Mouse (Mus musculus) heart, postnatal 4 days (tissue): ENCODE measurements around the gene Setd4. TPM values are rescaled to one million over a fixed set of nuclear protein-coding genes. Genes with fewer than 3 reads are reported as not detected.
A peak's percentile ranks its signal among the peaks of the same experiment; 100 is the strongest.
"Not testable (repeated sequence)": the region's sequence is repeated elsewhere in the genome, so short reads cannot be mapped to it uniquely, and the experiment has no call there.

ENCODE experiments used
- DNase-seq: peaks from one replicate; pipeline ENCODE4 v3.0.0; 2021
- total RNA-seq, 2 experiments: library from RNA; stranded (reverse); gene quantifications; 2 replicates each; pipeline ENCODE4 v1.2.3; 2021

The Setd4 gene
- 1 to 10 TPM; 2.0 to 2.3 TPM for total RNA-seq

- DNase-seq = peak; percentile 93
Observed at GRCm38 (mm10) chr16:93603439-93604212, at the start of gene Setd4. Gene Setd4, minus strand, starts transcription at chr16:93604063.

GRCm38 (mm10) chr16:93648441-93649183 is 44.7 kb upstream of the Setd4 start:
- no peak for DNase-seq

DNA sequence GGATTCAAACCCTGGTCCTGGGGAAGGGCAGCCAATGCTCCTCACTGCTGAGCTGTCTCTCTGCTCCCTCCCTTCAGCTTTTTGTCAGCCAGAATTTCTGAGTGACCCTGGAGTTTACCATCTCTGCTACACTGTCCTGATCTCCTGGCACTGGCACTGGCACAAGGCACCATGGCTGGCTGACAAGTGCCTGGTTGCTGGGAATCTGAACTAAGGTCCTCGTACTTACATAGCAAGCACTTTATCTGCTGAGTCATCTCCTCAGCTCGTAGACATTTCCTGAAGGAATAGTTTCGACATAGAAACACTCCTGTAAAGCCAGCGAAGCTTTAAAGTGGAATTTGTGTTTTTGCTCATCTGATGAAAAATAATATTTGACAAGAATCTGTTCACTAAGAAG is 40.1 kb upstream of the Setd4 start:
- no peak for DNase-seq

GRCm38 (mm10) chr16:93627761-93628400 is 24.0 kb upstream of the Setd4 start, which contains the start of gene Gm5678:
Gene Gm5678, plus strand, starts transcription at chr16:93628097.
- no peak for DNase-seq

- DNase-seq = peak; percentile 35
Observed at GRCm38 (mm10) chr16:93626745-93627144, 22.9 kb upstream of the Setd4 start.

- DNase-seq = no peak
Observed at GRCm38 (mm10) chr16:93624671-93625070, 20.8 kb upstream of the Setd4 start.

DNA sequence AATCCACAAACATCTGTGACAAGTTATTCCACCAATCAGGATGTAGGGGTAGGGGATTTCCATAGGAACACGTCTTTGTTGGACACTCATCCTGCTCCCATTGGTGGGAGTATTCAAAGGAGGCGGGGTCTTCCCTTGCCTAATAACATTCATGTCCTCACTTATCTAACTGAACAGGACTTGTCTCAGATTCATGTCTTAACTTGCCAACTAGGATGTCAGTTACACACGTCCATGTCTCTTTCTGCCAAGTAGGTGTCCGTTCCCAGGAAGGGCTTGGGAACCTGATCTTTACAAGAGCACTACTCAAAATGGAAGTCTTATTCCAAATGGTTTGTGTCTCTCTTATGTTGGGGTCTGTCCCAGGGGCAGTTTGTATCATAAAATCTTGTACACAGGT is 19.9 kb upstream of the Setd4 start:
- not testable (repeated sequence) for DNase-seq

- DNase-seq = peak; percentile 73
Observed at GRCm38 (mm10) chr16:93615118-93615870, 11.4 kb upstream of the Setd4 start.

DNA sequence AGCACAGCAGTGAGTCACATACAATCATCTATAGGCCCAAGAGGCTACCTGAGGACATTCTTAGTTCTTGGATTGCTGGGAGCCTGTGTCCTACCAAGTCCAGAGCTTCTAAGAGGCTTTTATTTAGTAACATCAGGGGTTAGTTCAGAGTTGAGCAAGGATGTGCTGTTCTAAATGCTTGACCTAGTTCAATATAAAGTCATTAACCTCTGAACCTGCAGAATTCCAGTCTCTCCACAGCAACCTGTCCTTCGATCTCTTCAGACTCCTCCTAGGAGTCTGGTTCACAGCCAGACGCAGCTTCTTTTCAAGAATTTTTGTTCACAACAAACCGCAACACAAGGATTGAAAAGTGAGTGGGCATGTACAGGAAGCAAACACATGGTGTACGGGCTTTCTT is 7.1 kb upstream of the Setd4 start:
- DNase-seq = no peak

DNA sequence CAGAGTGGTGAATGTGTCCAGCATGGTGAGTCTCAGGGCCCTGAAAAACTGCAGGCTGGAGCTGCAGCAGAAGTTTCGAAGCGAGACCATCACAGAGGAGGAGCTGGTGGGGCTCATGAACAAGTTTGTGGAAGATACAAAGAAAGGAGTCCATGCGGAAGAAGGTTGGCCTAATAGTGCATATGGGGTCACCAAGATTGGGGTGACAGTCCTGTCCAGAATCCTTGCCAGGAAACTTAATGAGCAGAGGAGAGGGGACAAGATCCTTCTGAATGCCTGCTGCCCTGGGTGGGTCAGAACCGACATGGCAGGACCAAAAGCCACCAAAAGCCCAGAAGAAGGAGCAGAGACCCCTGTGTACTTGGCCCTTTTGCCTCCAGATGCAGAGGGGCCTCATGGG is 5.9 kb upstream of the Setd4 start:
- DNase-seq = no peak

GRCm38 (mm10) chr16:93608731-93609130 is 4.9 kb upstream of the Setd4 start:
- DNase-seq = no peak

DNA sequence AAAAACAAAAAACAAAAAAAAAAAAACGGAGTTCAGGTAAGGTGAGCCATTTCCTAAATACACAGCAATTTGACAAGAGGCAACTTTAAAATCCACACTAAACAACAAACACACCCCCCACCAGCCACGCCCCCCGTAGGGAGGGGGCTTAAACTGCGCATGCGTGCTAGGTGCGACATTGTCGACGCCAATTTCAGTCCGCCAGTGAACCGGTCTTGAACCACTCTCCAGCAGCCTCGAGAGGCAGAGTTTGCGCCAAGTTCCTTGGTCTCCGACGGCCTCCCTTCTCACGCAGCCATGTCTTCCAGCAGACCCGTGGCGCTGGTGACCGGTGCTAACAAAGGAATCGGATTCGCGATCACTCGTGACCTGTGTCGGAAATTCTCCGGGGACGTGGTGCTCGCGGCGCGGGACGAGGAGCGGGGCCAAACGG is 3.8 kb upstream of the Setd4 start:
- peak; percentile 88 for DNase-seq

- DNase-seq = no peak
Observed at GRCm38 (mm10) chr16:93606146-93606545, 2.3 kb upstream of the Setd4 start.

DNA sequence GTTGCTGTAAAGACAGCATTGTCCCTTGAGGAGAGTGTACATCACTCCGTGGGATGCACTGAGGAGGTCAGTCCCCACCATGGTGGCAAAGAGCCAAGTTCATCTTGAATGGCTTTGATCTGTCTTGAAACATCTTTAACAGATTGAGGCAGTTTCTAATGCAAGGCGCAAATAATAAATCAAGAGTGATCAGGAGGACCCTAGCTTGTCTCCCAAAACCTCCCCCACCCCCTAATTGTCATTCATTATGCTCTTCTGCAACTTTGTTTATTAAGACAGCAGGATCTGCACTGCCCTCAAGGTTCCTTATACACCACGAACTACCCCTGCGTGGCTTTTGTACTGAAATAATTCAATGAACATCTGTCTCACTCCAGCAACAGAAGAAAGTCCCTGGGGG is 1.7 kb upstream of the Setd4 start, which contains the start of gene Cbr1:
Gene Cbr1, plus strand, starts transcription at position 301 of the 400 bp plus-strand sequence.
- no peak for DNase-seq

GRCm38 (mm10) chr16:93604481-93604969 is 662 bp upstream of the Setd4 start:
- DNase-seq = no peak

DNA sequence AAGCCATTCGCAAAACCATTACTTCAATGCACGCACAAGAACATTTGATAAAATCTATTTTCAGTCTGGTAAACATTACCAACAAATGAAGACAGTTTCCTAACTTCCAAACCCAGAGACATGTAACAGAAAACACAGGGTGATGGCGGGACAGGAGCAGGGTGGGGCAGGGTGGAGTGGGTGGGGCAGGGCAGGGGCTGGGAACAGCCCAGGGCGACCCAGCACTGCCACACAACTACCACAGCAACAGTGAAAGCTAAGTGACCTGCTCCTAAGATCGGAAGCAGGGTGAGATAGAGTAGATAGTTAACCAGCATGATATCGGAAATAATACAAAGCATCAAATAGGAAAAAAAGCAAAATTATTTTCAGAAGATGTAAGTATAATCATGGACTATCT is 4.4 kb downstream of the Setd4 start:
- no peak for DNase-seq

DNA sequence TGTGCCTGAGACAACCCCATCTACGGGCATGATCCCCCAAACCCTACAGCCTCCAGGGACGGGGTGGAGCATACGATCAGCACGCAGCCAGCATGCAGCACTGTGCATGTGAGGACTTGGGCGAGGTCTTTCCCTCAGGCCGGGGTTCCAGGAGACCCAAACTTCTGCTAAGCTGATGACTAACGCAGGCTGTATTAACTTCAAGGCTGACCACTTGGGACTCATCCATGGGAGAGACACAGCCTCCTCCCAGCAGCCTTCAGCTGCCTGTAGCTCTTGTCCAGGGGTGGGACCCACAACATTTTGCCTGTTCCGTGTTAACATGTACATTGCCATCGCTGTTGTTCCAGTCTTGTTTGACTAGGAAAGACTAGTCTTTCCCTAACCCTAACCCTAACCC is 6.3 kb downstream of the Setd4 start:
- DNase-seq = peak; percentile 3

- peak; percentile 3 for DNase-seq
Observed at GRCm38 (mm10) chr16:93596807-93597206, 7.1 kb downstream of the Setd4 start.

GRCm38 (mm10) chr16:93595766-93596165 is 8.1 kb downstream of the Setd4 start:
- DNase-seq = no peak

- no peak for DNase-seq
Observed at GRCm38 (mm10) chr16:93594448-93594847, 9.4 kb downstream of the Setd4 start.

- DNase-seq = no peak
Observed at GRCm38 (mm10) chr16:93593406-93593805, 10.5 kb downstream of the Setd4 start.

DNA sequence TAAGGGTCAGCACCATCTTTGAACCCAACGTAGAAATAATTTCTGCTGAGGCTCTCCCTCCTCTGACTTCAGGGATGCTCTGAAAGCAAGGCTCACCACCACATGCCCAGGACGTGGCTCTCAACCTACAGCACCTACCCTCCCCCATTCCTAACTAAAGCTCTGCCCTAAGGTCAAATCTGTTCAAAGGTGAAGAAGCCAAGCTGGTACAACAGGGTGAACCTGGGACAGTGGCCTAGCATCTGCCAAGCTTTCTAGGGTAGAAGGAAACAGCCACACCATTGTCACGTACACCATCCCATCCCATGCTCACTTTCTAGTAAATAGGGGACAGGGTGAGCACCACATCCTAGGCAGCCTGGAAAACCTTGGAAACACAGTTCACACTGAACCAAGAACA is 11.2 kb downstream of the Setd4 start:
- DNase-seq = no peak
